Mouse (Mus musculus) intestine, embryonic 14.5 days (tissue): ENCODE measurements around the gene Jakmip3. TPM values are rescaled to one million over a fixed set of nuclear protein-coding genes. Genes with fewer than 3 reads are reported as not detected.

Experiments used
- ATAC-seq: fragments of 200-750 bp; cut with Nextera tagmentation; replicated peaks from 2 replicates; pipeline ENCODE4 v1.8.0; 2017; ENCODE audit warnings: low read depth, moderate number of reproducible peaks, moderate TSS enrichment, moderate library complexity; ENCODE audit not compliant: low FRiP score, low TSS enrichment
- DNase-seq: peaks from one replicate; pipeline ENCODE4 v3.0.0-alpha.2; 2018; ENCODE audit warnings: low spot score
- H3K27ac ChIP-seq: fragments of 300-500 bp; sonication (generic); 2 replicates; pipeline ENCODE4 v1.5.1; 2014; ENCODE audit warnings: low read depth, mild to moderate bottlenecking, control low read depth
- H3K27me3 ChIP-seq: fragments of 300-500 bp; sonication (generic); replicated peaks from 2 replicates; pipeline ENCODE4 v1.6.1; 2014; ENCODE audit warnings: low read length, control low read depth; ENCODE audit not compliant: control insufficient read depth, insufficient read depth
- H3K36me3 ChIP-seq: fragments of 300-500 bp; sonication (generic); 2 replicates; pipeline ENCODE4 v1.6.1; 2014; ENCODE audit warnings: low read length, control low read depth; ENCODE audit not compliant: control insufficient read depth, insufficient read depth
- H3K4me1 ChIP-seq: fragments of 300-500 bp; sonication (generic); replicated peaks from 2 replicates; pipeline ENCODE4 v1.6.1; 2014; ENCODE audit warnings: low read length, control low read depth, mixed read lengths; ENCODE audit not compliant: control insufficient read depth, insufficient read depth
- H3K4me2 ChIP-seq: fragments of 300-500 bp; sonication (generic); 2 replicates; pipeline ENCODE4 v1.6.1; 2014; ENCODE audit warnings: low read length
- H3K4me3 ChIP-seq: fragments of 300-500 bp; sonication (generic); 2 replicates; pipeline ENCODE4 v1.5.1; 2014; ENCODE audit warnings: low read depth, low read length, control low read depth, mixed read lengths
- H3K9ac ChIP-seq: fragments of 300-500 bp; sonication (generic); 2 replicates; pipeline ENCODE4 v1.6.1; 2014; ENCODE audit warnings: mild to moderate bottlenecking, low read length
- H3K9me3 ChIP-seq: fragments of 300-500 bp; sonication (generic); 2 replicates; pipeline ENCODE4 v1.6.1; 2016; ENCODE audit warnings: low read length, control low read depth; ENCODE audit not compliant: control insufficient read depth
- WGBS: fragments of 180-500 bp; shearing (Covaris S2); extraction: QIAGEN DNeasy Blood & Tissue Kit; methylation state at CpG from one replicate; pipeline ENCODE4 v1.1.7; 2014; 5-methylcytosine and 5-hydroxymethylcytosine counted together
- polyA plus RNA-seq: library from polyadenylated mRNA; unstranded; fragments of >200 nt; fragmentation: Nextera tagmentation; extraction: Ambion mirVana; gene quantifications from 2 replicates; pipeline ENCODE4 v1.2.1, GENCODE M21; 2014

Jakmip3 gene
- polyA plus RNA-seq, 1 experiment from 2014 or later: 0.46 TPM

- WGBS: 91% methylated on average over 9 of the region's 9 CpGs
- DNase-seq (no peak), ATAC-seq (no peak)
- peaks cover 33% of the 10 kb centered on the region for H3K36me3 ChIP-seq
- H3K4me3 ChIP-seq: no peak overlapping the region
- no peak overlapping the region for H3K27ac ChIP-seq
- no peak overlapping the region for H3K4me2 ChIP-seq
- 0 out of 2 replicates have a peak, but pooled peaks cover 5% of the 10 kb centered on the region for H3K27me3 ChIP-seq
- no peak overlapping the region for H3K9ac ChIP-seq
- no peaks in the 10 kb centered on the region for H3K9me3 ChIP-seq
- H3K4me1 ChIP-seq: peaks cover 4% of the 10 kb centered on the region; the same call in 1 of the 2 replicates
Observed at GRCm38 (mm10) chr7:139091681-139092080, 151.2 kb downstream of the Jakmip3 start.

GRCm38 (mm10) chr7:139092676-139093075 lies 152.1 kb downstream of the Jakmip3 start:
- H3K36me3 ChIP-seq: peaks cover 33% of the 10 kb centered on the region
- no peak overlapping the region for H3K4me2 ChIP-seq
- WGBS: 93% methylated on average over 5 of the region's 5 CpGs
- no peak for ATAC-seq
- no peaks in the 10 kb centered on the region for H3K27me3 ChIP-seq
- H3K9me3 ChIP-seq: no peaks in the 10 kb centered on the region
- peaks cover 3% of the 10 kb centered on the region; the same call in 1 of the 2 replicates for H3K4me1 ChIP-seq
- no peak overlapping the region for H3K9ac ChIP-seq
- no peak overlapping the region for H3K4me3 ChIP-seq
- no peak for DNase-seq
- H3K27ac ChIP-seq: no peak overlapping the region

- H3K4me2 ChIP-seq: no peak overlapping the region
- no peak for DNase-seq
- H3K27ac ChIP-seq: no peak overlapping the region
- no peak for ATAC-seq
- H3K36me3 ChIP-seq: peaks cover 36% of the 10 kb centered on the region
- no peaks in the 10 kb centered on the region for H3K4me1 ChIP-seq
- no peaks in the 10 kb centered on the region for H3K27me3 ChIP-seq
- H3K9ac ChIP-seq: no peak overlapping the region
- no peak overlapping the region for H3K4me3 ChIP-seq
- H3K9me3 ChIP-seq: no peaks in the 10 kb centered on the region
- 85% methylated on average over 5 of the region's 5 CpGs for WGBS
Observed at GRCm38 (mm10) chr7:139093124-139093523, 152.6 kb downstream of the Jakmip3 start.

GRCm38 (mm10) chr7:139093781-139094180 lies 153.3 kb downstream of the Jakmip3 start:
- Histone ChIP-seq H3K9me3 (no peaks in the 10 kb centered on the region), H3K4me3 (no peak overlapping the region), H3K4me1 (no peaks in the 10 kb centered on the region), H3K4me2 (no peak overlapping the region), H3K27ac (no peak overlapping the region), H3K27me3 (no peaks in the 10 kb centered on the region), H3K9ac (no peak overlapping the region), H3K36me3 (peaks cover 36% of the 10 kb centered on the region)
- 77% methylated on average over 7 of the region's 7 CpGs for WGBS
- ATAC-seq (no peak), DNase-seq (no peak)

- Histone ChIP-seq H3K9me3 (no peaks in the 10 kb centered on the region), H3K27me3 (no peaks in the 10 kb centered on the region), H3K4me2 (no peak overlapping the region), H3K4me3 (no peak overlapping the region), H3K9ac (no peak overlapping the region), H3K4me1 (no peaks in the 10 kb centered on the region), H3K36me3 (peaks cover 39% of the 10 kb centered on the region), H3K27ac (no peak overlapping the region)
- DNase-seq (no peak), ATAC-seq (no peak)
- 83% methylated on average over 6 of the region's 6 CpGs for WGBS
Observed at GRCm38 (mm10) chr7:139094761-139095160, 154.2 kb downstream of the Jakmip3 start.

GRCm38 (mm10) chr7:139095282-139095681 lies 154.8 kb downstream of the Jakmip3 start:
- Histone ChIP-seq H3K4me3 (no peak overlapping the region), H3K9me3 (no peaks in the 10 kb centered on the region), H3K4me2 (no peak overlapping the region), H3K27me3 (no peaks in the 10 kb centered on the region), H3K36me3 (peaks cover 34% of the 10 kb centered on the region), H3K9ac (no peak overlapping the region), H3K4me1 (no peaks in the 10 kb centered on the region), H3K27ac (no peak overlapping the region)
- DNase-seq: no peak
- no peak for ATAC-seq
- 89% methylated on average over 7 of the region's 7 CpGs for WGBS

- H3K4me2 ChIP-seq: no peak overlapping the region
- 85% methylated on average over 6 of the region's 6 CpGs for WGBS
- H3K4me3 ChIP-seq: no peak overlapping the region
- H3K27me3 ChIP-seq: no peaks in the 10 kb centered on the region
- no peak for ATAC-seq
- H3K36me3 ChIP-seq: peaks cover 30% of the 10 kb centered on the region; the same call in 1 of the 2 replicates
- H3K9me3 ChIP-seq: no peaks in the 10 kb centered on the region
- H3K4me1 ChIP-seq: no peaks in the 10 kb centered on the region
- H3K9ac ChIP-seq: no peak overlapping the region
- DNase-seq: no peak
- no peak overlapping the region for H3K27ac ChIP-seq
Observed at GRCm38 (mm10) chr7:139096399-139096798, 155.9 kb downstream of the Jakmip3 start.

- H3K4me1 ChIP-seq: no peaks in the 10 kb centered on the region
- 69% methylated on average over 12 of the region's 12 CpGs for WGBS
- H3K4me3 ChIP-seq: no peak overlapping the region
- no peak overlapping the region for H3K9ac ChIP-seq
- H3K27me3 ChIP-seq: no peaks in the 10 kb centered on the region
- H3K27ac ChIP-seq: no peak overlapping the region
- DNase-seq (no peak), ATAC-seq (no peak)
- H3K4me2 ChIP-seq: no peak overlapping the region
- peaks cover 12% of the 10 kb centered on the region; the same call in 1 of the 2 replicates for H3K36me3 ChIP-seq
- no peaks in the 10 kb centered on the region for H3K9me3 ChIP-seq
Observed at GRCm38 (mm10) chr7:139100531-139101095, 160.1 kb downstream of the Jakmip3 start.

GRCm38 (mm10) chr7:139101286-139101804 lies 160.8 kb downstream of the Jakmip3 start:
- ATAC-seq (no peak), DNase-seq (no peak)
- Histone ChIP-seq H3K27ac (no peak overlapping the region), H3K4me2 (no peak overlapping the region), H3K4me3 (no peak overlapping the region), H3K27me3 (no peaks in the 10 kb centered on the region), H3K4me1 (no peaks in the 10 kb centered on the region), H3K9ac (no peak overlapping the region), H3K9me3 (no peaks in the 10 kb centered on the region), H3K36me3 (peaks cover 9% of the 10 kb centered on the region; the same call in 1 of the 2 replicates)
- 76% methylated on average over 10 of the region's 10 CpGs for WGBS
